Mouse (Mus musculus) heart, embryonic 11.5 days (tissue): Measurements from ENCODE around the gene Alpl. TPM values are rescaled to one million over a fixed set of nuclear protein-coding genes. Genes with fewer than 3 reads are reported as not detected.
A peak's percentile ranks its signal among the peaks of the same experiment; 100 is the strongest.

Experiments
- ATAC-seq: fragments of 200-750 bp; cut with Nextera tagmentation; replicated peaks from 2 replicates; pipeline ENCODE4 v1.8.0; 2017; ENCODE audit warnings: moderate library complexity; ENCODE audit not compliant: insufficient number of reproducible peaks, low FRiP score, low TSS enrichment
- H3K27ac ChIP-seq: fragments of 300-500 bp; sonication (generic); 2 replicates; pipeline ENCODE4 v1.5.1; 2014; ENCODE audit warnings: mild to moderate bottlenecking, low read depth, low read length
- H3K27me3 ChIP-seq: fragments of 300-500 bp; sonication (generic); 2 replicates; pipeline ENCODE4 v1.6.1; 2014; ENCODE audit warnings: mild to moderate bottlenecking, low read length, mixed read lengths; ENCODE audit not compliant: control insufficient read depth, insufficient read depth
- H3K36me3 ChIP-seq: fragments of 300-500 bp; sonication (generic); 2 replicates; pipeline ENCODE4 v1.6.1; 2014; ENCODE audit warnings: mild to moderate bottlenecking, low read length, moderate library complexity, mixed read lengths; ENCODE audit not compliant: control insufficient read depth, insufficient read depth
- H3K4me1 ChIP-seq: fragments of 300-500 bp; sonication (generic); 2 replicates; pipeline ENCODE4 v1.6.1; 2014; ENCODE audit warnings: low read length; ENCODE audit not compliant: control insufficient read depth, insufficient read depth
- H3K4me2 ChIP-seq: fragments of 300-500 bp; sonication (generic); 2 replicates; pipeline ENCODE4 v1.6.1; 2014; ENCODE audit warnings: mild to moderate bottlenecking, moderate library complexity
- H3K4me3 ChIP-seq: fragments of 300-500 bp; sonication (generic); 2 replicates; pipeline ENCODE4 v1.5.1; 2014; ENCODE audit warnings: low read depth, low read length
- H3K9ac ChIP-seq: fragments of 300-500 bp; sonication (generic); 2 replicates; pipeline ENCODE4 v1.6.1; 2014; ENCODE audit warnings: mild to moderate bottlenecking, low read depth, low read length, moderate library complexity
- H3K9me3 ChIP-seq: fragments of 300-500 bp; sonication (generic); replicated peaks from 2 replicates; pipeline ENCODE4 v1.6.1; 2016; ENCODE audit warnings: low read length; ENCODE audit not compliant: control insufficient read depth
- WGBS: fragments of 180-500 bp; shearing (Covaris S2); extraction: QIAGEN DNeasy Blood & Tissue Kit; methylation state at CpG from one replicate; pipeline ENCODE4 v1.1.7; 2014; ENCODE audit not compliant: insufficient replicate concordance; 5-methylcytosine and 5-hydroxymethylcytosine counted together
- polyA plus RNA-seq: library from polyadenylated mRNA; unstranded; fragments of >200 nt; fragmentation: Nextera tagmentation; extraction: Ambion mirVana; gene quantifications from 2 replicates; pipeline ENCODE4 v1.2.1, GENCODE M21; 2014

The Alpl gene
- polyA plus RNA-seq, 1 experiment from 2014 or later: 1.2 TPM

DNA sequence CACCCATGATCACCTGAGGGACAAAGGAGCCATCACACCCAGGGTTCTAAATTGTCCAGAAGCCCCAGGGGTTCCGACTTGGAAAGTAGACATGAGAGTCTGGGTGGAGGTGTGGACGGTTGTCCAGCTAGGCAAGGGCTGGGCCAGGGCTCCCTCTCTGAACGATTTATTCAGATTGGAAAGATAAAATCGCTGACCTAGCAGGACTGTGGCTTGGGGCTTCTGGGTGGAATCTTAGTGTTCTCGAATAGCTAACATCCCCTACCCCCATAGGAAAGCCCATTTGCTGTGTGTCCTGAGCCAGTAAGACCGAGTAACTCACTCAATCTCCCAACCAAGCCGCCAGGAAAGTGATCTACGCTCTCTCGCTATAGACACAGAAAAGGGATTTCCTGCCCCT lies 46.5 kb downstream of the Alpl start:
- H3K9me3 ChIP-seq: no peaks in the 10 kb centered on the region
- peaks cover 10% of the 10 kb centered on the region; the same call in 1 of the 2 replicates for H3K4me1 ChIP-seq
- H3K4me3 ChIP-seq: no peak overlapping the region
- H3K4me2 ChIP-seq: no peak overlapping the region
- no peaks in the 10 kb centered on the region for H3K36me3 ChIP-seq
- H3K9ac ChIP-seq: no peak overlapping the region
- H3K27ac ChIP-seq: no peak overlapping the region
- ATAC-seq: no peak
- no peaks in the 10 kb centered on the region for H3K27me3 ChIP-seq
- WGBS: 72% methylated on average over 9 of the region's 9 CpGs

- Histone ChIP-seq H3K36me3 (no peaks in the 10 kb centered on the region), H3K9me3 (no peaks in the 10 kb centered on the region), H3K9ac (no peak overlapping the region), H3K4me2 (no peak overlapping the region), H3K27ac (no peak overlapping the region), H3K4me1 (peaks cover 10% of the 10 kb centered on the region; the same call in 1 of the 2 replicates), H3K27me3 (no peaks in the 10 kb centered on the region), H3K4me3 (no peak overlapping the region)
- WGBS: 63% methylated on average over 4 of the region's 4 CpGs
- no peak for ATAC-seq
These were observed 47.5 kb downstream of the Alpl start for GRCm38 (mm10) chr4:137748726-137749125.

DNA sequence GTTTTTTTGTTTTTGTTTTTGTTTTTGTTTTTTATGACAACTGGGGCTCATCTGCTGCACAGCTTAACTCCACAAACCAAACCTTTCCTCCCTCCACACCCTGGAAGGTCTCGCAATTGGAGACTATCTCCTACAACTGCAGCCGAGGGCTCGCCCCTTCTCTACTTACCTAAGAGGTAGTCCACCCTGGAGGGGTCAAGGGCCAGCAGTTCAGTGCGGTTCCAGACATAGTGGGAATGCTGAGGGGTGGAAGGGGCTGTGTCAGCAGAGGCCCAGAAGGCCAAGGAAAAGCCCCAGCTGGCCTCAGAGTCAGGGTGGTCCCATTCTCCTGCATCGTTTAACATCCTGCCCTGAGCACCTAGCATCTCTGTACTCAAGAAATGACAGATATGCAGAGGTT lies 48.6 kb downstream of the Alpl start:
- Histone ChIP-seq H3K9ac (no peak overlapping the region), H3K36me3 (no peaks in the 10 kb centered on the region), H3K4me2 (no peak overlapping the region), H3K9me3 (no peaks in the 10 kb centered on the region), H3K4me1 (peaks cover 10% of the 10 kb centered on the region; the same call in 1 of the 2 replicates), H3K4me3 (no peak overlapping the region), H3K27me3 (no peaks in the 10 kb centered on the region), H3K27ac (no peak overlapping the region)
- WGBS: 65% methylated on average over 5 of the region's 5 CpGs
- no peak for ATAC-seq

GRCm38 (mm10) chr4:137747091-137747490 lies 49.1 kb downstream of the Alpl start:
- Histone ChIP-seq H3K9ac (no peak overlapping the region), H3K9me3 (no peaks in the 10 kb centered on the region), H3K4me3 (no peak overlapping the region), H3K36me3 (no peaks in the 10 kb centered on the region), H3K4me1 (peaks cover 6% of the 10 kb centered on the region; the same call in 1 of the 2 replicates), H3K4me2 (no peak overlapping the region), H3K27ac (no peak overlapping the region), H3K27me3 (no peaks in the 10 kb centered on the region)
- 87% methylated on average over 9 of the region's 9 CpGs for whole genome bisulfite sequencing
- no peak for ATAC-seq

GRCm38 (mm10) chr4:137744433-137744918 lies 51.7 kb downstream of the Alpl start:
- Histone ChIP-seq H3K36me3 (no peaks in the 10 kb centered on the region), H3K4me2 (no peak overlapping the region), H3K27me3 (no peaks in the 10 kb centered on the region; the same call in 1 of the 2 replicates), H3K27ac (no peak overlapping the region), H3K4me1 (no peaks in the 10 kb centered on the region), H3K4me3 (no peak overlapping the region), H3K9ac (no peak overlapping the region), H3K9me3 (no peaks in the 10 kb centered on the region)
- ATAC-seq: no peak
- 59% methylated on average over 13 of the region's 13 CpGs for WGBS

GRCm38 (mm10) chr4:137743791-137744190 lies 52.4 kb downstream of the Alpl start:
- WGBS: 61% methylated on average over 7 of the region's 7 CpGs
- no peaks in the 10 kb centered on the region for H3K9me3 ChIP-seq
- no peak overlapping the region for H3K27ac ChIP-seq
- no peaks in the 10 kb centered on the region; the same call in 1 of the 2 replicates for H3K27me3 ChIP-seq
- H3K4me3 ChIP-seq: no peak overlapping the region
- no peak overlapping the region for H3K4me2 ChIP-seq
- H3K4me1 ChIP-seq: no peaks in the 10 kb centered on the region; the same call in 1 of the 2 replicates
- no peak for ATAC-seq
- H3K36me3 ChIP-seq: no peaks in the 10 kb centered on the region
- H3K9ac ChIP-seq: no peak overlapping the region

GRCm38 (mm10) chr4:137740350-137740749 lies 55.8 kb downstream of the Alpl start:
- no peak overlapping the region for H3K4me3 ChIP-seq
- no peaks in the 10 kb centered on the region; the same call in 1 of the 2 replicates for H3K27me3 ChIP-seq
- H3K4me1 ChIP-seq: no peaks in the 10 kb centered on the region; the same call in 1 of the 2 replicates
- no peak for ATAC-seq
- WGBS: 76% methylated on average over 7 of the region's 7 CpGs
- no peaks in the 10 kb centered on the region for H3K9me3 ChIP-seq
- no peak overlapping the region for H3K4me2 ChIP-seq
- H3K9ac ChIP-seq: no peak overlapping the region
- no peaks in the 10 kb centered on the region for H3K36me3 ChIP-seq
- no peak overlapping the region for H3K27ac ChIP-seq

DNA sequence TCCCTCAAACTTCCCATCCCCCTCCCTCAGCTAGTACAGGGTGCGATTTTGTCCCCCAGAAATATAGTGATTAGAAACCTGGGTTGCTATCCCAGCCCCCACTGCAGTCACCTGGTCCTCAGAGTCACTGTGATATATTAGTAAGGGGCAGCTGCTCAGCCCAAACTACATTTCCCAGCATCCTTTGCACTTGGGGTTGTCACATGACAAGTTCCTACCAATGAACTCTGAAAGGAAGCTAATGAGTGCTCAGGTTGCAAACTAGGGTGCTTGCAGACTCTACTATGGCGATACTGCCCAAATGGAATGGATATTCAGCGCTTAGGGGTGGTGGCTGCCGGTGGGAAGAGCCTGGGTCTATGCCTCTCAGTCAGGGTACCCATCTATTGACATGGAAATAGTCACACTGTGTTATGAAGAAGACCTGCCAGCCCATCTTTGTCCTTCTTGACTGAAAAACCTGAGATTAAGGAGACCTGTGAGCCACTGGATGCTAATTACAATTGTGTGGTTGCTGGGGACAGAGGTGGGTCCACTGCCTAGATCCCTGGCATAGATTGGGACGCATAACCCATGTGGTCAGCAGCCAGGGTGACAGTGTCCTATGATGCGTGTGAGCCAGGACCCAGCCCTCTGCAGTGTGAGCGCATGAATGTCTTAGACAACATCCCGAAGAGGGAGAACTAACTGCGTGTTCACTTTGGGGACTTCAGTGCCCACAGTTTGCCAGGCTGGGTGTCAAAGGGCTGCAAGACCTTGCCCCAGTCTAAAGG lies 56.8 kb downstream of the Alpl start:
- H3K27ac ChIP-seq: no peak overlapping the region
- no peaks in the 10 kb centered on the region; the same call in 1 of the 2 replicates for H3K27me3 ChIP-seq
- WGBS: 47% methylated on average over 9 of the region's 9 CpGs
- no peaks in the 10 kb centered on the region; the same call in 1 of the 2 replicates for H3K4me1 ChIP-seq
- no peaks in the 10 kb centered on the region for H3K9me3 ChIP-seq
- H3K9ac ChIP-seq: no peak overlapping the region
- 0 out of 2 replicates have a peak, but pooled peaks have one; percentile 31 for ATAC-seq
- no peaks in the 10 kb centered on the region for H3K36me3 ChIP-seq
- H3K4me2 ChIP-seq: peak overlapping the region; percentile 30
- no peak overlapping the region for H3K4me3 ChIP-seq
